Comparison of ENCODE assay signal across 8 mouse cellular contexts in the genomic region with DNA sequence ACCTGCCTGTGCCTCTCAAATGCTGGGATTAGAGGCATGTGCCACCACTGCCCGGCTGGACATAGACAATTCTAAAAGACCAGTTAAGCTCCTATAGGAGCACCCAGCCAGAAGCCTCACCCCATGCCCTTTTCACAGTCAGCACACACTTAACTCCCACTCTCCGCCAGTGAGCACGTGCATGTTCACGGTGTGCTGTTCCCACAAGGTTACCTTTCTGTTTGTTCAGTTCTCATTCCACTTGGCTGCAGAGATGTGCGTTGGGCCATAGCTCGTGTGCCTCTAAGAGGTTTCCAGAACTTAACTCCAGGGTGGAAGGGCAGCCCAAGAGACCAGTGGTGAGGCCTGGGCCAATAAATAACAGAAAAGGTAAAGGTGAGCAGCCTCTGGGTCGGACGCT. TPM values are rescaled to one million over a fixed set of nuclear protein-coding genes. Genes with fewer than 3 reads are reported as not detected.
A peak's percentile ranks its signal among the peaks of the same experiment; 100 is the strongest.
DNase-seq lines count a peak whose midpoint lies in the region; ATAC-seq and TF ChIP-seq lines count a peak whose summit lies in the region.

No protein-coding gene starts in this region.

- H3K27ac ChIP-seq in liver, adult 2 months (replicated peaks; ENCODE audit: insufficient read depth, low read depth, low read length): peak overlapping the region; percentile 94
- H3K27ac ChIP-seq in hindbrain, embryonic 10.5 days: no peak overlapping the region
- H3K27ac ChIP-seq in liver, embryonic 13.5 days: no peak overlapping the region
- no peak overlapping the region for H3K27ac ChIP-seq in small intestine, adult 2 months (ENCODE audit: insufficient read depth, low read depth, low read length)

- H3K9ac ChIP-seq in liver, adult 2 months (ENCODE audit: low read depth, low read length): peak overlapping the region; percentile 90
- peak overlapping the region; percentile 44; the same call in 1 of the 2 replicates for H3K9ac ChIP-seq in liver, embryonic 13.5 days

- no peaks in the 10 kb centered on the region for H3K27me3 ChIP-seq in liver, adult 2 months (ENCODE audit: control insufficient read depth, insufficient read depth, low read length)
- no peaks in the 10 kb centered on the region for H3K27me3 ChIP-seq in hindbrain, embryonic 10.5 days (ENCODE audit: insufficient read depth, poor library complexity, severe bottlenecking)
- H3K27me3 ChIP-seq in liver, embryonic 13.5 days: no peaks in the 10 kb centered on the region
- H3K27me3 ChIP-seq in small intestine, adult 2 months (ENCODE audit: control insufficient read depth, insufficient read depth, low read length): no peaks in the 10 kb centered on the region

- H3K79me2 ChIP-seq in liver, adult 2 months (ENCODE audit: control insufficient read depth, insufficient read depth, low read length): no peaks in the 10 kb centered on the region; the same call in 1 of the 2 replicates

- peaks cover 16% of the 10 kb centered on the region; the same call in 1 of the 2 replicates for H3K36me3 ChIP-seq in liver, adult 2 months (ENCODE audit: control insufficient read depth, insufficient read depth, low read length)
- H3K36me3 ChIP-seq in hindbrain, embryonic 10.5 days: peaks cover 21% of the 10 kb centered on the region
- H3K36me3 ChIP-seq in liver, embryonic 13.5 days: peaks cover 24% of the 10 kb centered on the region
- H3K36me3 ChIP-seq in small intestine, adult 2 months (ENCODE audit: control insufficient read depth, insufficient read depth, low read length): peaks cover 25% of the 10 kb centered on the region

- TF ChIP-seq CTCF in liver, adult 2 months (IDR thresholded peaks at IDR 0.05; ENCODE audit: low read depth, low read length): no peak
- no peak for TF ChIP-seq CTCF in small intestine, adult 2 months (IDR thresholded peaks at IDR 0.05; ENCODE audit: extremely low read depth, insufficient read length, insufficient replicate concordance, low read depth, low read length)

- H3K4me2 ChIP-seq in liver, embryonic 13.5 days: peak overlapping the region; percentile 98

- peaks cover 8% of the 10 kb centered on the region for H3K4me1 ChIP-seq in liver, adult 2 months (ENCODE audit: control insufficient read depth, insufficient read depth, low read length)
- peaks cover 25% of the 10 kb centered on the region for H3K4me1 ChIP-seq in hindbrain, embryonic 10.5 days (replicated peaks)
- peaks cover 27% of the 10 kb centered on the region for H3K4me1 ChIP-seq in liver, embryonic 13.5 days (replicated peaks)
- H3K4me1 ChIP-seq in small intestine, adult 2 months (ENCODE audit: control insufficient read depth, insufficient read depth, insufficient read length, low read length): peaks cover 13% of the 10 kb centered on the region; the same call in 1 of the 2 replicates

- intact Hi-C loops in left cerebral cortex, postnatal 25 days (cut with DNase I): loop anchor here (2.0 kb wide), 1 partner anchor 78 kb away; no protein-coding TSS in a partner anchor

- H3K4me3 ChIP-seq in liver, adult 2 months (ENCODE audit: insufficient read depth, low read depth, low read length): peak overlapping the region; percentile 83; the same call in 1 of the 2 replicates
- peak overlapping the region; percentile 74; the same call in 1 of the 2 replicates for H3K4me3 ChIP-seq in hindbrain, embryonic 10.5 days
- H3K4me3 ChIP-seq in liver, embryonic 13.5 days (replicated peaks): peak overlapping the region; percentile 76
- peak overlapping the region; percentile 25 for H3K4me3 ChIP-seq in small intestine, adult 2 months (ENCODE audit: low read depth, low read length)

- ATAC-seq in liver, embryonic 13.5 days (ENCODE audit: low read depth): no peak

- no peak for TF ChIP-seq POLR2A in liver, adult 2 months (IDR thresholded peaks at IDR 0.05; ENCODE audit: extremely low read depth, insufficient read depth, low read length)
- TF ChIP-seq POLR2A in small intestine, adult 2 months (IDR thresholded peaks at IDR 0.05; ENCODE audit: low read depth, low read length): no peak

- no peaks in the 10 kb centered on the region for H3K9me3 ChIP-seq in hindbrain, embryonic 10.5 days
- H3K9me3 ChIP-seq in liver, embryonic 13.5 days (replicated peaks): no peaks in the 10 kb centered on the region

- 24% methylated on average over 8 of the region's 8 CpGs for WGBS in liver, adult 2 months
- WGBS in hindbrain, embryonic 10.5 days: 91% methylated on average over 8 of the region's 8 CpGs
- WGBS in liver, embryonic 13.5 days (ENCODE audit: insufficient replicate concordance): 65% methylated on average over 8 of the region's 8 CpGs
- WGBS in small intestine, adult 2 months: 55% methylated on average over 8 of the region's 8 CpGs

- peak; percentile 96 for DNase-seq in liver, adult 2 months (ENCODE audit: extremely low read depth, low read depth, low spot score)
- no peak for DNase-seq in liver
- no peak for DNase-seq in hindbrain, embryonic 10.5 days (ENCODE audit: low spot score)
- DNase-seq in liver, embryonic 13.5 days: no peak
- no peak for DNase-seq in left cerebral cortex, postnatal 25 days (ENCODE audit: low spot score in 2 of 2)
- DNase-seq in urinary bladder, adult 2 months (ENCODE audit: low spot score): no peak
- no peak for DNase-seq in frontal cortex, adult 2 months (ENCODE audit: extremely low spot score in 1 of 2, low spot score in 1 of 2)

RNA-seq across cellular contexts. Expression of a gene that starts 1.8 kb away (rescaled TPM):
- 10.0 and 13.2 TPM in 2 replicates for total RNA-seq in liver, adult 2 months (2014; rRNA removed)
- 20.4 and 23.5 TPM in 2 replicates for polyA plus RNA-seq in liver, adult 2 months (2012; rRNA removed)
- 9.2 and 10.1 TPM in 2 replicates for polyA plus RNA-seq in hindbrain, embryonic 10.5 days (2016; fragmentation: Nextera tagmentation; extraction: Ambion mirVana)
- 2.9 and 3.3 TPM in 2 replicates for polyA plus RNA-seq in liver, embryonic 13.5 days (2015; fragmentation: Nextera tagmentation; extraction: Ambion mirVana)
- polyA plus RNA-seq in small intestine, adult 2 months (2012; rRNA removed): 8.7 and 13.6 TPM in 2 replicates
- 10 to 100 TPM; 13.4 to 15.3 TPM for total RNA-seq in left cerebral cortex, postnatal 25 days (2021)
- polyA plus RNA-seq in urinary bladder, adult 2 months (2012; rRNA removed): 14.7 and 17.2 TPM in 2 replicates
- polyA plus RNA-seq in frontal cortex, adult 2 months (2012; rRNA removed): 13.7 and 14.0 TPM in 2 replicates

RNA-seq across cellular contexts. Expression of a gene that starts 25.3 kb away (rescaled TPM):
- total RNA-seq in liver, adult 2 months (2014; rRNA removed): 0.55 and 1.9 TPM in 2 replicates
- polyA plus RNA-seq in liver, adult 2 months (2012; rRNA removed): 1.5 and 1.6 TPM in 2 replicates
- polyA plus RNA-seq in hindbrain, embryonic 10.5 days (2016; fragmentation: Nextera tagmentation; extraction: Ambion mirVana): 0.30 and 0.41 TPM in 2 replicates
- polyA plus RNA-seq in liver, embryonic 13.5 days (2015; fragmentation: Nextera tagmentation; extraction: Ambion mirVana): 6.7 and 7.7 TPM in 2 replicates
- polyA plus RNA-seq in small intestine, adult 2 months (2012; rRNA removed): 0.18 and 0.25 TPM in 2 replicates
- 10 to 100 TPM; 10.3 to 10.6 TPM for total RNA-seq in left cerebral cortex, postnatal 25 days (2021)
- polyA plus RNA-seq in urinary bladder, adult 2 months (2012; rRNA removed): 2.7 and 5.0 TPM in 2 replicates
- polyA plus RNA-seq in frontal cortex, adult 2 months (2012; rRNA removed): 15.4 and 21.0 TPM in 2 replicates

RNA-seq across cellular contexts. Expression of a gene that starts 54.4 kb away (rescaled TPM):
- total RNA-seq in liver, adult 2 months (2014; rRNA removed): 5.8 and 9.0 TPM in 2 replicates
- 7.9 and 8.8 TPM in 2 replicates for polyA plus RNA-seq in liver, adult 2 months (2012; rRNA removed)
- polyA plus RNA-seq in hindbrain, embryonic 10.5 days (2016; fragmentation: Nextera tagmentation; extraction: Ambion mirVana): 10.3 and 11.8 TPM in 2 replicates
- 9.9 and 10.7 TPM in 2 replicates for polyA plus RNA-seq in liver, embryonic 13.5 days (2015; fragmentation: Nextera tagmentation; extraction: Ambion mirVana)
- 6.1 and 8.9 TPM in 2 replicates for polyA plus RNA-seq in small intestine, adult 2 months (2012; rRNA removed)
- total RNA-seq in left cerebral cortex, postnatal 25 days (2021): 100 to 1,000 TPM; 110 to 127 TPM
- 34.0 and 63.0 TPM in 2 replicates for polyA plus RNA-seq in urinary bladder, adult 2 months (2012; rRNA removed)
- polyA plus RNA-seq in frontal cortex, adult 2 months (2012; rRNA removed): 63.6 and 64.3 TPM in 2 replicates

Comparison
In these comparisons a context has a peak if more than half of its experiments do, and no peak if none do; other contexts are left out.
1. H3K4me3 ChIP-seq: peak in every context shown above with its lines; median percentile 83 in liver, adult 2 months; 76 in liver, embryonic 13.5 days; 74 in hindbrain, embryonic 10.5 days; 25 in small intestine, adult 2 months.